Mouse (Mus musculus) R1 (cell line): Measurements from ENCODE around the gene Trim65.

Experiments used
- DNase-seq: peaks from one replicate; pipeline ENCODE4 v3.0.0-alpha.2; 2018; ENCODE audit warnings: low read depth, low spot score

The Trim65 gene

GRCm38 (mm10) chr11:116130488-116131205 is at the start of gene Trim65:
Gene Trim65 (minus strand): TSS chr11:116131128.
- DNase-seq: peak; percentile 66

- no peak for DNase-seq
Observed at GRCm38 (mm10) chr11:116178411-116179121, 47.6 kb upstream of the Trim65 start.

GRCm38 (mm10) chr11:116176010-116176409 is 45.1 kb upstream of the Trim65 start:
- no peak for DNase-seq

- no peak for DNase-seq
Observed at GRCm38 (mm10) chr11:116174775-116175448, 44.0 kb upstream of the Trim65 start.

GRCm38 (mm10) chr11:116171959-116172358 is 41.0 kb upstream of the Trim65 start:
- DNase-seq: no peak

- no peak for DNase-seq
Observed at GRCm38 (mm10) chr11:116170003-116170800, 39.3 kb upstream of the Trim65 start.

- no peak for DNase-seq
Observed at GRCm38 (mm10) chr11:116169214-116169613, 38.3 kb upstream of the Trim65 start.

- DNase-seq: peak; percentile 98
Observed at GRCm38 (mm10) chr11:116167884-116168439, 37.0 kb upstream of the Trim65 start, which contains the start of gene Fbf1. Gene Fbf1 (minus strand): TSS chr11:116168166.

- DNase-seq: no peak
Observed at GRCm38 (mm10) chr11:116167232-116167631, 36.3 kb upstream of the Trim65 start.

GRCm38 (mm10) chr11:116163002-116163401 is 32.1 kb upstream of the Trim65 start:
- peak; percentile 39 for DNase-seq

- DNase-seq: no peak
Observed at GRCm38 (mm10) chr11:116162146-116162545, 31.2 kb upstream of the Trim65 start.

GRCm38 (mm10) chr11:116161312-116161711 is 30.4 kb upstream of the Trim65 start:
- peak; percentile 32 for DNase-seq

GRCm38 (mm10) chr11:116150960-116151359 is 20.0 kb upstream of the Trim65 start:
- no peak for DNase-seq

GRCm38 (mm10) chr11:116149341-116149740 is 18.4 kb upstream of the Trim65 start:
- no peak for DNase-seq

- DNase-seq: no peak
Observed at GRCm38 (mm10) chr11:116148761-116149221, 17.9 kb upstream of the Trim65 start.

GRCm38 (mm10) chr11:116146294-116146985 is 15.5 kb upstream of the Trim65 start:
- DNase-seq: no peak

GRCm38 (mm10) chr11:116145481-116146293 is 14.8 kb upstream of the Trim65 start:
- no peak for DNase-seq

- DNase-seq: no peak
Observed at GRCm38 (mm10) chr11:116143468-116143867, 12.5 kb upstream of the Trim65 start.

- peak; percentile 81 for DNase-seq
Observed at GRCm38 (mm10) chr11:116142211-116142991, 11.5 kb upstream of the Trim65 start.
